Mouse (Mus musculus): ENCODE data around the gene Aars. TPM values are rescaled to one million over a fixed set of nuclear protein-coding genes. Genes with fewer than 3 reads are reported as not detected.
A peak's percentile ranks its signal among the peaks of the same experiment; 100 is the strongest.
"Not testable (repeated sequence)": the region's sequence is repeated elsewhere in the genome, so short reads cannot be mapped to it uniquely, and the experiment has no call there.

Gene Aars
- total RNA-seq, 2 experiments from 2014 or later = 85.2 to 88.8 TPM

- no peak for DNase-seq
These were observed 22.2 kb downstream of the Aars start for GRCm38 (mm10) chr8:111055031-111055634.

GRCm38 (mm10) chr8:111055661-111056060 lies 22.7 kb downstream of the Aars start:
- DNase-seq = no peak

GRCm38 (mm10) chr8:111056158-111056663 lies 23.3 kb downstream of the Aars start, which contains the start of gene Exosc6:
TSS of gene Exosc6 (plus strand) at chr8:111056339.
- peak; percentile 90 to 91 for DNase-seq

GRCm38 (mm10) chr8:111056691-111057293 lies 23.8 kb downstream of the Aars start:
- DNase-seq = peak; percentile 22 to 45

- no peak for DNase-seq
These were observed 26.1 kb downstream of the Aars start for GRCm38 (mm10) chr8:111058946-111059572.

- DNase-seq = no peak
These were observed 28.7 kb downstream of the Aars start for GRCm38 (mm10) chr8:111061688-111062071.

GRCm38 (mm10) chr8:111062072-111062757 lies 29.3 kb downstream of the Aars start:
- DNase-seq = peak; percentile 89 to 95

- no peak for DNase-seq
These were observed 29.9 kb downstream of the Aars start for GRCm38 (mm10) chr8:111062893-111063292.

- no peak for DNase-seq
These were observed 33.4 kb downstream of the Aars start for GRCm38 (mm10) chr8:111066308-111066707.

- no peak for DNase-seq
These were observed 34.5 kb downstream of the Aars start for GRCm38 (mm10) chr8:111067439-111067838.

- not testable (repeated sequence) for DNase-seq
These were observed 35.7 kb downstream of the Aars start for GRCm38 (mm10) chr8:111068660-111069059.

GRCm38 (mm10) chr8:111075926-111076325 lies 43.0 kb downstream of the Aars start:
- DNase-seq = peak; percentile 62 to 71

- DNase-seq = no peak
These were observed 46.5 kb downstream of the Aars start for GRCm38 (mm10) chr8:111079461-111079860.

- DNase-seq = no peak
These were observed 46.9 kb downstream of the Aars start for GRCm38 (mm10) chr8:111079861-111080271.

GRCm38 (mm10) chr8:111081580-111082258 lies 48.8 kb downstream of the Aars start:
- no peak for DNase-seq

GRCm38 (mm10) chr8:111083936-111084335 lies 51.0 kb downstream of the Aars start:
- DNase-seq = not testable (repeated sequence)

- peak; percentile 62 to 74 for DNase-seq
These were observed 57.2 kb downstream of the Aars start for GRCm38 (mm10) chr8:111090126-111090525.

- DNase-seq = no peak
These were observed 58.8 kb downstream of the Aars start for GRCm38 (mm10) chr8:111091706-111092105.

GRCm38 (mm10) chr8:111092326-111092725 lies 59.4 kb downstream of the Aars start, which contains the start of gene Clec18a:
TSS of gene Clec18a (minus strand) at chr8:111092426.
- DNase-seq = not testable (repeated sequence)

GRCm38 (mm10) chr8:111093865-111094718 lies 61.1 kb downstream of the Aars start, which contains the start of gene Pdpr:
TSS of gene Pdpr (plus strand) at chr8:111094630.
- peak; percentile 89 to 90 for DNase-seq

GRCm38 (mm10) chr8:111094719-111095302 lies 61.9 kb downstream of the Aars start:
- peak; percentile 27 to 30 for DNase-seq
